Mouse (Mus musculus) monocyte, adult 5-6 weeks (primary cell): ENCODE data around the gene Atg7. TPM values are rescaled to one million over a fixed set of nuclear protein-coding genes. Genes with fewer than 3 reads are reported as not detected.
A peak's percentile ranks its signal among the peaks of the same experiment; 100 is the strongest.

Experiments
- ATAC-seq: fragments of 153-309, 156-312 bp; replicated peaks from 2 replicates; pipeline ENCODE4 v1.8.0; 2017; ENCODE audit warnings: mild to moderate bottlenecking; ENCODE audit not compliant: low TSS enrichment, insufficient number of reproducible peaks, severe bottlenecking, poor library complexity, low FRiP score
- total RNA-seq: library from RNA; stranded (forward); fragments of 200-1000, 200-491, 200-594 nt; gene quantifications from 3 replicates; pipeline ENCODE4 v1.2.3, GENCODE M21; 2017

The Atg7 gene
- total RNA-seq, 1 experiment from 2014 or later: 31.0 TPM

DNA sequence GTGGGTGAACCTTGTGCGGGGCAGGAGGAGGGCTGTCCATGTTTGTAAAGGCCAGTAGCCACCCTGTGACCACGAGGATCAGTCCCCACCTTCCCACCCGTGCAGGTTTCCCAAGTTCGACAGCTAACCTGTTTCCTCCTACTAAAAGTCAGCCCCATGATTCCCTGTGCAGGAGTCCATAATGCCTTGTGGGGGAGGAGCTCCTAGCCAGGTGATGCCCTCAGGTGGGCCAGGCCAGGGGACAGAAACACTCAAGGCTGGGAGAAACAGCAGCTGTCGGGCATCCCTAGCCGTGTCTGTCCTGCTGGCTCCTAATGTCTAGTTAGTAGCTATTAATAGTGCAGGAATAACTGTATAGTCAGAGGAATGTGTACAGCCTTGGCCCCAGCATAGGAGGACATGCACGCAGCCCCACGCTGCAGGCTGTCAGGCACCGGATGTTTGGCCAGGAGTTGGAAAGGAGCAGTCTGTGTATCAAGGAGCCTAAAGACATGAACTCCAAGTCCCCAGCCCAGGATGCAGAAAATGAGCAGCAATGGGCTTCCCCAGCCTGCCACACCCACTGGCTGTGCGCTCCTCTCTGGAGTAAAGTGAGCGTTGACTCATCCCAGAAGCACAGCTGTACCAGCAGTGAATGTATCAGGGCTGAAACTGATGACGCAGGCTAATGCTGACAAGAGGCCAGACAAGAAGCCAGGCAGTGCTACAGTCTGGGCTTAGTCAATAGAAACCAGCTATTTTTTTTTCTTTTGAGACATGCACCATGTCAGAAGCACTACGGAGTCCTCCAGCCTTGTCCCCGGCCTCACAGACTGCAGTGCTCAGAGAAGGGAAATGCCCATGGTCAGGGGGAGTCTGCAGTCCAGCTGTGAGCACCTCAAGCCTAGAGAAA lies 218.0 kb downstream of the Atg7 start:
- ATAC-seq: no peak

DNA sequence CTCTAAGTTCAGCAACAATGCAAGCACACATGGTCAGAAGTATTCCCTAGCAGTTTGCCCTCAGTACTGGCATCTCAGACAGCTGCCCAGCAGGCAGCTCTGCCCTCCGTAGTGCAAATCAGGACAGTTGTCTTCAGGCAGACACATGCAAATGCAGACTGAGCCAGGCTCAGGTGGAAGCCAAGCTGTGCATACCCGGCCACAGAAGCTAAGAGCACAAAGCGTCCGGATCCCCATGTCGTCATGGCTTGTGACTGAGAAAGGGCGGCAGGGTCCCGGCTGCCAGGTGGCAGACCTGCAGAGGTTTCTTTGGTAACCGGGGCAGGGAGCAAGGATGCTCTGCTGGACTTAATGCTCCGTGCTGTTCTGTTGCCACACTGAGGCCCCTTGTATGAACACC lies 218.7 kb downstream of the Atg7 start:
- no peak for ATAC-seq

DNA sequence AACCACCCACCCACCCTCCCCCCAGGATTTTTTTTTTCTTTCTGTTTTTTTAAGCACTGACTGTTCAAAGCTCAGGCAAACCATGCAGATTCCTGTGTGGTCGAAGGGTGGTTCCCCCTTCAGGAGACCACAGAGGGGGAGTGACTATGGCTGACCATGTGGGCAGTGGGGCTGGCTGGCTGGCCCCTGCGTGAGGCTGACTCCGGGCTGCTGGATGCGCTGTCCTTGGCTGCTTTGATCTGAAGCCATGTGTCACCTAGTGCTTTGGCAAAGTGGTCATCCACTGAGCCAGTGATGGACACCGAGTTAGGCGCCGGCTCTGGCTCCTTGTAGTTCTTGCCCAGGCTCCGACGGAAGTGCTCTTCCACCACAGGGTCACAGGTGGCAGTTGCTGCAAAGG lies 219.1 kb downstream of the Atg7 start:
- no peak for ATAC-seq

DNA sequence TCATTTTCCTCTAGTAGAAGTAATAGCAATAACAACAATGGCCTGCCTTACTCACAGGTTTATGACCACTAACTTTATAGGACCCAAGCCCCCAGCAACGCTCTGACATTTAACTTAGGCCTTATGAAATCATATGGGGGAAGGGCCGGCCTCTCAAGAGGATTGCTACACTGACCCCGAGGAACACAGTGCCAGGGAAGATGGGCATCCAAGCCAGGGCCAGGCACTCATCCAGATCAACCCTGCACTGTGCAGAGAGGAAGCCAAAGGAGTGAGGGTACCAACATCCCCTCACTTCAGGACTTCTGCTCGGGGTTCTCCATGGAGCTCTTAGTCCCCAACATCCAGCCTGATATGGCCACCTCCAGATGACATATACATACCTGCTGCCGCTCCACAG lies 220.6 kb downstream of the Atg7 start:
- ATAC-seq: no peak

DNA sequence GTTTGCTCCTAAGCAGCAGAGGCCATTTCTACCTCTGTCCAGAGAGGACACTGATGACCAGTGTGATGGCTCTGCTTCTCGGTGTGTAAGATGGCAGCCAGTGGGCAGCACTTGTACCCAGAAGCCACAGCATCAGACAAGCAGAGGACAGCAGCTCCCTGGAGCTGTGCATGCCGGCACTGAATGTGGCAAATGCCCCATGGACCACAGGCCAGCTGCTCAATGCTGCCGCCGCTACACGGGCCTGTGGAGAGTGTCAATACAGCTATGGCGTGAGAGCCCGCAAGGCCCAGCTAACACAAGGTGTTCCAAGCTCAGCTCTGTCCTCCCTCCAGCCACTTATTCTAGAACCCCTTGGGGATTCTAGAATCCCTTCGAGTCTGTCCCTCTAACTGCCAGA lies 221.5 kb downstream of the Atg7 start:
- no peak for ATAC-seq

DNA sequence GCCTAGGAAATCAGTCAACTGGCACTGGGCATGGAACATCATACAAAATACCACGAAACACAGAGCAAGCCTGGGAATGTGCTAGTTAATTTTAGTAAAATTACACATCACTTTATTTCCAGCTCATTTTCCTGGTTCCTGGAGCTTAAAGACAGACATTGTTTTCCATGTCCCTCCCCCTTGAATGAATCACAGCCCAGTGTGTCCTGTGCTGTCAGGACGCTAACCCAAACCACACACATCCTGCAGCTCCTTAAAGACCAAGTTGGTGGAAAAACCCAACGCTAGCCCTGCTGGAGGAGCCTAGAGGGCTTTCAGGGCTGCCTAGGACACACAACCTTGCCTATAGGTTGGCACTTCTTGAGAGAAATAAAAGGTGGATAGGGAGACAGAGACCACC lies 223.2 kb downstream of the Atg7 start:
- ATAC-seq: no peak

DNA sequence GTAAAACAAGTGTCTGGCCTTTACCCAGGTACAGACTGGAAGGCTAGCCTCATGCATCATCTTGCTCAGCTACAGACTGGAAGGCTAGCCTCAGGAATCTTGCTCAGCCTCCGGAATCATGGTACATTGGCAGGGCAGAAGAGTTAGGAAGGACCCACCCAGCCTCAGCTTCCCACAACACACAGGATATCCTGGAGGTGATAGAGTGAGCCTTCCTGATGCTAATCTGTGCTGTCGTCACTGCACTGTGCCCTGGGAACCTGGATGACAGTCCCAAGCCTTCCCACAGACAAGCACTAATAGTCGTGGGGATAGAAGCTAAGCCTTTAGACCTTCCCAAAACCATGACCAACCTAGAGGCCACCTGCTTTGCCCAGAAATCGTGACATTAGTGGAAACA lies 223.7 kb downstream of the Atg7 start:
- ATAC-seq: no peak

DNA sequence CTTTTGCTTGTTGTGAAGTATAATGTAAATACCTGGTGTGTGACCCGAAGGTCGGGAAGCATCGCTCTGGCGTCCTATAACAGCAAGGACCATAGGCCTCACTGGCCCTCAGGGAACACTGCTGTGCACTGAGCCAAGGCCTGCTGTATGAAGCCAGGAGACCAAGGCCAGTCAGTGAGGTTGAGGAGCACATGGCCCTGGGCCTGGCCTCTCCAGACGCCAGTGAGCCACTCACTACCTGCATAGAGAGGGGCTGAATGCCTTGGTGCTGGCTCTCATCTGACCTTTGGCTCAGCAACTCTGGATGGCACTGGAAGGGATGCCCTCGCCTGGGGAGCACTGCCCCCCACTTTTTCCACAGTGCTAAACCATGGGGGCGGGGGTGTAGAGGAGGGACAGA lies 225.8 kb downstream of the Atg7 start:
- ATAC-seq: no peak

DNA sequence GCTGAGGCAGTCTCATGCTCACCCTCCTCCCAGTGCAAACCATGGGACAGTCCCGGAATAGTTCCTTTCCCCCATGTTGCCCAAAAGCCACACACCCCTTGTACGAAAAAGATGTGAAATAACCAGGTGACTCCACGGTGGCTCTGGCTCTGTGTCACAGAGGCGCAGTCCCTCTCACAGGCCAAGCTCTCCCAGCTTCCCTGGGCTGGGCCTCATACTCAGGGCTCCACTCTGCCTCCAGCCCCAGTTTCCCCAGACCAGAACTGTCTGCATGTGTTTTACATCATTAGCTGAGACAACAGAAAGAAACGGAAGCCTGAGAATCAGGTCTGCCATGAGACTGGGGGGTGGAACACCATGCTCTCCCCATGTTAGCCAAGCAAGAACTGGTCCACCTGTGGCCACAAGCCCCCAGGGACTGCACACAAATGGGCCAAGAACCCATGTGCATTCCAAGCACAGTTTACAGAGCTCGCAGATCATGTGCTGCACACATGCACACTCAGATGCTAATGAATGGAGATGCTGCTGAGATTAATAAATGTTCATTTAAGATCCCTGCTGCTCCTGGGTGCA lies 226.7 kb downstream of the Atg7 start:
- no peak for ATAC-seq

DNA sequence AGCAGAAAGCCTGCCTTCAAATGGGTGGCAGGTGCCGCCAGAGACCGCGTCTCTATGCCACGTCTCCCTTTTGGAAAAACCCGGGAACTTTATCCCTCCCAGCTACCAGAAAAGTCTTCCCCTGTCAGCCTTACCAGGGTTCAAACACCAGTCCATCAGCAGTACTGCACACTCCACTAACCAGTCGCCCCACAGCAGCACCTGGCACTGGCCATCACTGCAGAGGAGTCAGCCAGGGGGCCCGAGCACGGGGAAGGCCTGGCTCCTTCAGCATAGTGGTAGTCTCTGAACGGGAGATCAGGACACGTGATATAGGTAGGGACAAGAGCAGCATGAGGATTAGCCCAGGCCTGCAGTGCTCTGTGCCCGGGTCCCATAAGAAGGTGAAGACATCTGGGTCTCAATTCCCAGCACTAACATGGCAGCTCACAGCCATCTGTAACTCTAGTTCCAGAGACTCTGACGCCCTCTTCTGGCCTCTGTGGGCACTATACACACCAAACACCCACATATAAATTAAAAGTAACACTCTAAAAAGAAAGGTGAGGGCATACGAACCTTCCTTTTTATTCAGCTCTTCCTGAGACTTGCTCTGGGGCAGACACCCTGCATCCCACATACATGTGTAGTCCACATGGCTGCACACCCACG lies 228.2 kb downstream of the Atg7 start:
- ATAC-seq: no peak

DNA sequence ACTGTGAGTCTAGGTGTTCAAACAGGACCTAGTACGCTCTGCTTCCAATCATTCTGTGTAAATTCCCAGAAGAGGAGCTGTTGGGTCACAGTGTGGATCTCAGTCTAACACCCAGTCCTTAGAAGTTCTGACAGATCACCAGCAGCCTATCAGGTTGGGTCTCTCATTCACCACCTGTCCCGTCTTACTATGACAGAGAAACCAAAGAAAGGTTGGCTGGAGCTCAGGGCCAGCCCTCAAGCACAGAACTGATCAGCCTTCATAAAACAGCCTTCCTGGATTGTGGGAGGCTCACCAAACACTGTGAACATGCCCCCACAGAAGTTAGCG lies 230.9 kb downstream of the Atg7 start:
- no peak for ATAC-seq

DNA sequence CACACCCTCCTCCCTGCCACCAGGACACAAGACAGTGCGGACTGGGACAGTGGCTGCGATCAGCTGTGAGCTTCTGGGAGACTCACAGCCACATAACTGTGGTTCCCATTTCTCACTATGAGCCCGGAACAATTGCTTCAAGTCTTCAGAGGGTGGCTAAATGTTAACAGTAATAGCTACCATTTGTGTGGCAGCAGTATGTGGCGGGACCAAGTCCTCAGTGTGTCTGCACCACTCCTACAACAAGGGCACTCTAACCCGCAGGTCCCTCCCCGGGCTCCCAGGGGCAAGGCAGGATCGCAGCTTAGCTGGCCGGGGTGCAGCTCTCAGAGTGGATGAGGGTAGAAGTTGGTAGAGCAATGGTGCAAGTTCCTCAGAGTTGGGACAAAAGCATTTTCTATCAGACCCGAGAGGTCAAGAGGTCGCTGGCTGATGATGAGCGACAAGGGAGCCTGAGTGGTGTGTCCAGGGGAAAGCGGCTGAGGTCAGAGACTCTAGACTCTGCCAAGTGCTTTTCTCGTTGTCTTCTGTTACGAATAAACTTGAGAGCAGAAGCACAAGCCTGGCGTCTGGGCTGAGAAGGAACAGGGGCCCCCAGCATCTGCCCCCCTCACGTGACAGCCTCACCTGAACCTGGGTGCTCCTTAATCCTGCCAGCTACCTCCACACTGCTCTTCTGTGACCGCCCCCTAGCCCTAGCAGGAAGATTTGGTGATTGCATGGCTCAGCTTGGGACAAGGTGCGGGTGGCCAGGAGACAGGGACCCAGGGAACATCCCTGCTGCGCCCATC lies 231.4 kb downstream of the Atg7 start:
- peak; percentile 9; the same call in 1 of the 2 replicates for ATAC-seq

DNA sequence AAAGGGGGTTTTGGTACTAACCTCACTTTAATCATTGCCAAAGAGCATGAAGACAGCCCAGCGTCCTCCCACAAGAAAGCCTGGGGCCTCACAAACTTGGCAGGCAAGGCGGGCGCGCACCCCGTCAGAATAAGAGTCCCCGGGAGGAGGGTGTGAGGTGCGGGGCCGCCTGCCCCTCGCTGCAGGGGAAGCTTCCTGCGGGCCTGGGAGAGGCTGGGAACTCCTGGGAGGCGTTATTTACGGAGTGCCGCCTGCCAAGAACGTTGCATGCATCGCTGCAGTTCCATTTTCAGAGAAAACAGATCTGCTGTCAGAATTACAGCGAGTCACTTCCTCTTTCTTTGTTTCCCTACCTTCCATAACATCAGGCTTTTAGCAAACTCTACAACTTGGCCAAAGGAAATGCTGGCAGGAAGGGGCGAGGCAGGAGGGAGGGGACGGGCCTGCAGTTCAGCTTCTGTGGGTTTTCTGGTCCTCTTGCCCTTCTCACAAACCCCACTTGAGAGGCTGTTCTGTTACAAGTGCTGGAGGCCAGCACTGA lies 232.2 kb downstream of the Atg7 start:
- ATAC-seq: peak; percentile 77

DNA sequence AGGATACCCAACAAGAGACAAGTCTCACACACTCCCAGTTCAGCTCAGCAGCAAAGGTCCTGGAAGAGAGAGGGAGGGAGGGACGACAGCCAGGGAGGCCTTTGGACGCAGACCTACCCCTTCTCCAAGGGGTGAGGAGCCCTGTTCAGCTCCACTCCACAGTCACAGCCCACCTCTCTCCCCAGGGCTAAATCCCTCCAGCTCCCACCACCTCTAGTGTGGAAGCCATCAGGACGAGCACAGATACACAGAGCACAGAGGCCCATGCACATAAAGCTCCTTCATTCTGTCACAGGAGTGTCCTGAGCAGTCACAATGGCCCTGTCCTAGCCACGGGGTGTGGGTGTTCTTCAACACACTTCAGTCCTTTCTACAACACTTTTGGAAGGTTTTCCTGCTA lies 233.1 kb downstream of the Atg7 start:
- no peak for ATAC-seq

DNA sequence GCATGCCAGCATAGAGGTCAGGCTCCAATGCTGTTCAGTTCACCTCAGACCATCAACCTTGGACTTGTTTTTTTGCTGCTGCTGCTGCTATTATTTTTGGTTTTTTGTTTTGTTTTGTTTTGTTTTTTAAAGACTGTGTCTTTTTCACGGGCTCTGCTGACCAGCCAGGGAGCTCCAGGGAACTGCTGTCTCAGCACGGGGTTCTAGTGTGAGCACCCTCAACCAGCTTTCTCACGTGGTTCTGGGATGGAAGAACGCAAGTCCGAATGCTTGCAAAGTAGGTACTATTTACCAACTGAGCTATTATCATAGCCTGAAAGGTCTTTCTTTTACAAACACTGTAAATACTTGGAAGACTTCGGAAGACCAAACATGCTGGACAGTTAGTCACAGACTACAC lies 233.6 kb downstream of the Atg7 start:
- no peak for ATAC-seq

DNA sequence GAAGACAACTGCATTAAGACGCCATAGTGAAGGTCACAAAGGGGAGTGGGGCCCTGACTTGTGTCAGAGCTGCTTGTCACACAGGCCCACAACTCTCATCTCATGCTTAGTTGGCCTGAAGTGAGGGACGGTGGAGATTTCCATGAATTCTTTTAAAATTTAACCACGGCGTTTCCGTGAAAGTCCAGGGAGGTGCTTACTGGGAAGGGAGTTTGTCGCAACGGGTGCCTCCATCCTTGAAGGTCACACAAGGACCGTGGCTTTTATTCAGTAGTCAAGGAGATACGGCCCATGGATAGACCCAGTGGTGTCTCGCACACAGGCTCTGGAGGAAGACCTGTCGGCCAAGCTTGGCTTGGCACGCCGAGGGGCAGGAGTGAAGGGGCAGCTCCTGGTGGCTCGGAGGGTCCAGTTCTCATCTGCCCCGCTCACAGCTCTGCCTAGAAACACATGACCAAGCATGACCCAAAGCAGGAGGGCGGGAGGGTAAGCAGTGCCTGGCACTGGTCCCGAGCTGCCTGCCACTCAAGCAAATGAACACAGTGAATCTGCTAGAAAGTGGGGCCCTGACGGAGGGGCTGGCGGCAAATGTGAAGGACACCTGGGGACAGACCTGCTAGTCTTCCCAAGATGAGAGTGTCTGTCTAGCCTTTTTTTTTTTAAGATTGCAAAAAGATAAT lies 236.1 kb downstream of the Atg7 start:
- no peak for ATAC-seq

DNA sequence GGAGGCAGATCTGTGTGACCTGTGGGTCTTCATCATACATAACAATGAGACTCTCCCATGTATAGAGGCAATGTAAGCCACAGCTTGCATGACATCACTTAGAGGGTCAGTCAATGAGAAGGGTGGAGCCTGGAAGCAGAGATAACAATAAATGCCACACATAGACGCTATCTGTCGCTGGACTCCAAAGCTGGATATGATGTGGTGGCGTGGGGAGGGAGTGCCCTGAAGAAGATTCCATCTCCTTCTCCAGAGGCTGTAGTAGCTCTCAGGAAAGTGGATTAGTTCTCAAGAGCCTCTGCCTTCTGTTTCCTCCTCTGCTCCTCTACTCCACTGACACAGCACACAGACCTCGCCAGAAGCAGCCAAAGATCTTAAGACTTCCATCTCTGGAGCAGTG lies 237.9 kb downstream of the Atg7 start:
- no peak for ATAC-seq

DNA sequence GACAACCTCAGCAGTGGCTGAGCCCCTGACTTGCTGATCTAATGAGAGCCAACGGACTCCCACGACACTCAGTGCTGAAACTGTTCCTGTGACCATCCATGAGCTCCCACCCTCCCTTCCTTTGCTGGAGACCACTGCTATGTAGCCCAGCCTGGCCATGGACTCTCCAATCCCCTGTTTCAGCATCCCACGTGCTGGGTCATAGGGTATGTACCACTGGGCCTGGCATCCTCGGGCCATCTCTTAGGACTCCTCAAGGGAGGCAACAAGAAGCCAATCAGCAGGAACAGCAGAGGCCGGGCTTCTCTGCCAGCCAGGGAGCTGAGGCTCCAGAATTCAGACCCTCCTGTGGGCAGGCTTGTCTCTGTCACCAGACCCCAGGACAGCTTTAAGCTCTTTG lies 239.3 kb downstream of the Atg7 start:
- ATAC-seq: no peak

DNA sequence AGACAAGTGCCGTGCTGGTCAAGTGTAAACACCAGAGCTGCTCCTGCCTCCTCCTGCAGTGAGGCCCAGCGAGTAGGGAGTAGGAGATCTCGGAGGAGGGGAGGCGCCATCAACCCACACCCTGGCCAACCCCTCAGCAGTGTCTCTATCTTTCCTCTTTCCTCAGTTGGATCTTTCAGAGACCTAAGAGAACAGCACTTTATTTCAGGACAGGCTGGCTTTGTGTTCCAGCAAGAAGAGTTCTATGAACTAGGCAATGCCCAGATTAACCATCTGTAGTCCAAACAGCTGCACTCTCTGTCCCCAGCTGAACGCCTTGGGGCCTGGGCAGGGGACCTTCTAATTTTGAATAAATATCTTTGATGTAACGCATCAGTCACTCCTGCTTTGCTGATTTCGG lies 239.8 kb downstream of the Atg7 start:
- ATAC-seq: no peak
